Mouse (Mus musculus): Measurements from ENCODE around the gene Lingo4. TPM values are rescaled to one million over a fixed set of nuclear protein-coding genes. Genes with fewer than 3 reads are reported as not detected.

The Lingo4 gene
- total and polyA plus RNA-seq, 3 experiments = 0.04 to 0.09 (median 0.05) TPM

- intact Hi-C loops (cut with DNase I) = no loop called here
- H3K9ac ChIP-seq (ENCODE audit: low read depth, low read length) = no peak overlapping the region
- H3K27ac ChIP-seq = no peak overlapping the region
- no peaks in the 10 kb centered on the region for H3K79me2 ChIP-seq (replicated peaks; ENCODE audit: control insufficient read depth, insufficient read depth, low read length)
- 83% methylated on average over 4 of the region's 4 CpGs for WGBS
- H3K36me3 ChIP-seq (ENCODE audit: control insufficient read depth, insufficient read depth, low read length) = no peaks in the 10 kb centered on the region
- no peak for DNase-seq
- no peaks in the 10 kb centered on the region for H3K4me1 ChIP-seq (ENCODE audit: control insufficient read depth, insufficient read depth, low read length)
- H3K4me3 ChIP-seq = no peak overlapping the region
- TF ChIP-seq POLR2A (IDR thresholded peaks at IDR 0.05; ENCODE audit: insufficient read depth, low read depth, low read length) = no peak
- TF ChIP-seq EP300 (IDR thresholded peaks at IDR 0.05; ENCODE audit: insufficient read depth, low read depth, low read length) = no peak
- no peak for TF ChIP-seq CTCF (IDR thresholded peaks at IDR 0.05)
- no peaks in the 10 kb centered on the region for H3K27me3 ChIP-seq (ENCODE audit: control insufficient read depth, insufficient read depth, low read length)
These were observed 1.5 kb upstream of the Lingo4 start for GRCm38 (mm10) chr3:94396851-94397250.

GRCm38 (mm10) chr3:94398943-94399481 is 695 bp downstream of the Lingo4 start:
- intact Hi-C loops (cut with DNase I) = no loop called here
- 4% methylated on average over 20 of the region's 20 CpGs for WGBS
- no peak overlapping the region for H3K4me3 ChIP-seq

GRCm38 (mm10) chr3:94399663-94400310 is 1.5 kb downstream of the Lingo4 start:
- no peak overlapping the region for H3K9ac ChIP-seq (ENCODE audit: low read depth, low read length)
- no peaks in the 10 kb centered on the region for H3K27me3 ChIP-seq (ENCODE audit: control insufficient read depth, insufficient read depth, low read length)
- H3K27ac ChIP-seq = no peak overlapping the region
- intact Hi-C loops (cut with DNase I) = no loop called here
- no peak overlapping the region for H3K4me3 ChIP-seq
- no peaks in the 10 kb centered on the region for H3K79me2 ChIP-seq (replicated peaks; ENCODE audit: control insufficient read depth, insufficient read depth, low read length)
- no peak for DNase-seq
- 51% methylated on average over 5 of the region's 5 CpGs for WGBS
- TF ChIP-seq POLR2A (IDR thresholded peaks at IDR 0.05; ENCODE audit: insufficient read depth, low read depth, low read length) = no peak
- TF ChIP-seq CTCF (IDR thresholded peaks at IDR 0.05) = no peak
- no peak for TF ChIP-seq EP300 (IDR thresholded peaks at IDR 0.05; ENCODE audit: insufficient read depth, low read depth, low read length)
- no peaks in the 10 kb centered on the region for H3K36me3 ChIP-seq (ENCODE audit: control insufficient read depth, insufficient read depth, low read length)
- H3K4me1 ChIP-seq (ENCODE audit: control insufficient read depth, insufficient read depth, low read length) = no peaks in the 10 kb centered on the region

More at GRCm38 (mm10) chr3:94398943-94399481, 695 bp downstream of the Lingo4 start:
- TF ChIP-seq CTCF (IDR thresholded peaks at IDR 0.05) = no peak
- TF ChIP-seq POLR2A (IDR thresholded peaks at IDR 0.05; ENCODE audit: insufficient read depth, low read depth, low read length) = no peak
- TF ChIP-seq EP300 (IDR thresholded peaks at IDR 0.05; ENCODE audit: insufficient read depth, low read depth, low read length) = no peak
- no peaks in the 10 kb centered on the region for H3K4me1 ChIP-seq (ENCODE audit: control insufficient read depth, insufficient read depth, low read length)
- no peaks in the 10 kb centered on the region for H3K27me3 ChIP-seq (ENCODE audit: control insufficient read depth, insufficient read depth, low read length)
- no peak overlapping the region for H3K9ac ChIP-seq (ENCODE audit: low read depth, low read length)
- no peaks in the 10 kb centered on the region for H3K36me3 ChIP-seq (ENCODE audit: control insufficient read depth, insufficient read depth, low read length)
- H3K27ac ChIP-seq = no peak overlapping the region
- no peaks in the 10 kb centered on the region for H3K79me2 ChIP-seq (replicated peaks; ENCODE audit: control insufficient read depth, insufficient read depth, low read length)
- DNase-seq = no peak

DNA sequence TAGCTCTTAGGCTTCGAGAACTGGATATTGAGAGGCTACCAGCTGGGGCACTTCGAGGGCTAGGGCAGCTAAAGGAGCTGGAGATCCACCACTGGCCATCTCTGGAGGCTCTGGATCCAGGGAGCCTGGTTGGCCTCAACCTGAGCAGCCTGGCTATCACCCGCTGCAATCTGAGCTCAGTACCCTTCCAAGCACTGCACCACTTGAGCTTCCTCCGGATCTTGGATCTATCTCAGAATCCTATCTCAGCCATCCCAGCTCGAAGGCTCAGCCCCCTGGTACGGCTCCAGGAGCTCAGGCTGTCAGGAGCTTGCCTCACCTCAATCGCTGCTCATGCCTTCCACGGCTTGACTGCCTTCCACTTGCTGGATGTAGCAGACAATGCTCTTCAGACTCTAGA is 4.1 kb downstream of the Lingo4 start:
- no peak overlapping the region for H3K4me3 ChIP-seq
- no peaks in the 10 kb centered on the region for H3K27me3 ChIP-seq (ENCODE audit: control insufficient read depth, insufficient read depth, low read length)
- no peak overlapping the region for H3K27ac ChIP-seq
- TF ChIP-seq CTCF (IDR thresholded peaks at IDR 0.05) = no peak
- no peak for TF ChIP-seq EP300 (IDR thresholded peaks at IDR 0.05; ENCODE audit: insufficient read depth, low read depth, low read length)
- intact Hi-C loops (cut with DNase I) = no loop called here
- H3K9ac ChIP-seq (ENCODE audit: low read depth, low read length) = no peak overlapping the region
- no peaks in the 10 kb centered on the region for H3K79me2 ChIP-seq (replicated peaks; ENCODE audit: control insufficient read depth, insufficient read depth, low read length)
- H3K4me1 ChIP-seq (ENCODE audit: control insufficient read depth, insufficient read depth, low read length) = no peaks in the 10 kb centered on the region
- DNase-seq = no peak
- 48% methylated on average over 8 of the region's 8 CpGs for WGBS
- no peaks in the 10 kb centered on the region for H3K36me3 ChIP-seq (ENCODE audit: control insufficient read depth, insufficient read depth, low read length)

DNA sequence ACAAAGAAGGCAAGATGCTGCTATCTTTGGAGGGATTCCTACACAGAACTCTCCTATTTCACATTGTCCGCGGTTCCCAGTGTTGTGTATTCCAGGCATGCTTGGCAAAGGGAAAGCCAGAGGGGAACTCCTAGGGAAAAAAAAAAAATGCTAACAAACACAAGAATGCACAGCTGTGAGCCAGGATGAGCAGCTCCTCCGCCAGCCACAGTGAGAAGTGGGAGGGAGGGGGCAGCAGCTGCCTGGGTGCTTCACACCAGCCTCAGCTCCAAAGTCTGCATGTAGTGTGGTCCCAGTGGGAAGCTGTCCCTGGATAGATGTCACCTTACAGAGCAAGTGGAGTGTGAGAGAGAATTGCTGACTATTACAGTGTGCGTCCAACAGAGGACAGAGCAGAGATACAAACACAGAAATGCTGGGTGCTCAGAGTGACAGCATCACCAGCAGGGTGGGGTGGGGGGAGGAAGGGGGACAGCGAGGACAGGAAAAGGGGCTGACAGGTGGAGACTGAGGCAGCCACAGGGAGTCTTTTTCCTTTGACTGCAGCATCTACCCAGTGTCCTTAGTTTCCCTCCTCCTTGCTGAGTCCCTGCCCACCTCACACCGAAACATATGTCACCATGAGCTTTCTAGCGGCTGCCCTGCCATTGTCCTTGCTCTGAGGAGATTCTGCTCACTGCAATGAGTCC is 6.2 kb downstream of the Lingo4 start:
- Histone ChIP-seq H3K36me3 (ENCODE audit: control insufficient read depth, insufficient read depth, low read length) (no peaks in the 10 kb centered on the region), H3K4me1 (ENCODE audit: control insufficient read depth, insufficient read depth, low read length) (no peaks in the 10 kb centered on the region), H3K27me3 (ENCODE audit: control insufficient read depth, insufficient read depth, low read length) (no peaks in the 10 kb centered on the region), H3K79me2 (replicated peaks; ENCODE audit: control insufficient read depth, insufficient read depth, low read length) (no peaks in the 10 kb centered on the region), H3K27ac (no peak overlapping the region), H3K9ac (ENCODE audit: low read depth, low read length) (no peak overlapping the region), H3K4me3 (no peak overlapping the region)
- intact Hi-C loops (cut with DNase I) = no loop called here
- WGBS = 30% methylated on average over 7 of the region's 7 CpGs
- no peak for TF ChIP-seq EP300 (IDR thresholded peaks at IDR 0.05; ENCODE audit: insufficient read depth, low read depth, low read length)
- TF ChIP-seq POLR2A (IDR thresholded peaks at IDR 0.05; ENCODE audit: insufficient read depth, low read depth, low read length) = no peak
- TF ChIP-seq CTCF (IDR thresholded peaks at IDR 0.05) = no peak
- DNase-seq = no peak

GRCm38 (mm10) chr3:94405561-94405960 is 7.2 kb downstream of the Lingo4 start:
- no peak for TF ChIP-seq CTCF (IDR thresholded peaks at IDR 0.05)
- no peak for TF ChIP-seq POLR2A (IDR thresholded peaks at IDR 0.05; ENCODE audit: insufficient read depth, low read depth, low read length)
- no peak for TF ChIP-seq EP300 (IDR thresholded peaks at IDR 0.05; ENCODE audit: insufficient read depth, low read depth, low read length)
- Histone ChIP-seq H3K27ac (no peak overlapping the region), H3K36me3 (ENCODE audit: control insufficient read depth, insufficient read depth, low read length) (no peaks in the 10 kb centered on the region), H3K4me3 (no peak overlapping the region), H3K27me3 (ENCODE audit: control insufficient read depth, insufficient read depth, low read length) (no peaks in the 10 kb centered on the region), H3K79me2 (replicated peaks; ENCODE audit: control insufficient read depth, insufficient read depth, low read length) (no peaks in the 10 kb centered on the region), H3K9ac (ENCODE audit: low read depth, low read length) (no peak overlapping the region), H3K4me1 (ENCODE audit: control insufficient read depth, insufficient read depth, low read length) (no peaks in the 10 kb centered on the region)
- intact Hi-C loops (cut with DNase I) = no loop called here
- WGBS = 53% methylated on average over 4 of the region's 4 CpGs
- DNase-seq = no peak
